Mouse (Mus musculus) embryonic fibroblast, embryonic 13.5 days (primary cell): ENCODE measurements around the gene Chchd10.

Experiments
- CTCF ChIP-seq: IDR thresholded peaks from 2 replicates; pipeline ENCODE4 v1.5.1; 2011; ENCODE audit warnings: mild to moderate bottlenecking, control low read depth, low read length, moderate library complexity, borderline replicate concordance; ENCODE audit not compliant: insufficient read depth
- POLR2A ChIP-seq: IDR thresholded peaks from 2 replicates; pipeline ENCODE4 v1.6.1; 2011; ENCODE audit warnings: low read depth, mild to moderate bottlenecking, control low read depth, low read length, moderate library complexity

DNA sequence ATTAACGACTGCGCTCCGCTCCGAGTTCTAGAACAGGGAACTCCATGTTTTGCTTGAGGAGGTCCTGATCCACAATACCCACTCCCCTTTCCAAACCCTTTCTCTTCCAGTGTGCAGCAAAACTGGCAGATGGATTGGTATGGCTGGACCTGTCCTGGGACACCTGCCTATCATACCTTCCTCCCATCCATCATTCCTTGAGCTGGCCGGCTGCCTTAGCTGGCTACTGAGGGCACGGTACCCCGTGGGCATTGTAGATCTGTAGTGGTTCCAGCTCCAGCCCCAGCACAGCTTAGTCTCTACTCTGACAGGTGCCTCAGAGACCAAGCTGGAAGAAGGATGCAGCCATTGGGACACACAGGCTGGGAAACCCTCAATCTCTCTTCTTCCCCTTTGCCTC is 1.6 kb upstream of the Chchd10 start:
- no peak for TF ChIP-seq POLR2A
- no peak for TF ChIP-seq CTCF
